Mouse (Mus musculus): ENCODE results near the gene Hist1h2bg. TPM values are rescaled to one million over a fixed set of nuclear protein-coding genes. Genes with fewer than 3 reads are reported as not detected.

Gene Hist1h2bg
- polyA plus RNA-seq, 1 experiment from 2014 or later: 6.0 TPM

- H3K4me3 ChIP-seq: no peak overlapping the region
- no peak overlapping the region for H3K4me2 ChIP-seq
- no peaks in the 10 kb centered on the region for H3K36me3 ChIP-seq
- 0 out of 2 replicates have a peak, but pooled peaks cover 4% of the 10 kb centered on the region for H3K4me1 ChIP-seq
- no peaks in the 10 kb centered on the region for H3K9me3 ChIP-seq
- no peak overlapping the region for H3K9ac ChIP-seq
- WGBS: 65% methylated on average over 5 of the region's 5 CpGs
- no peaks in the 10 kb centered on the region for H3K27me3 ChIP-seq
- no peak for ATAC-seq (ENCODE audit: insufficient number of reproducible peaks, low FRiP score, low TSS enrichment, low read depth)
- H3K27ac ChIP-seq: no peak overlapping the region
Measured at GRCm38 (mm10) chr13:23593051-23593770, 22.0 kb downstream of the Hist1h2bg start.

DNA sequence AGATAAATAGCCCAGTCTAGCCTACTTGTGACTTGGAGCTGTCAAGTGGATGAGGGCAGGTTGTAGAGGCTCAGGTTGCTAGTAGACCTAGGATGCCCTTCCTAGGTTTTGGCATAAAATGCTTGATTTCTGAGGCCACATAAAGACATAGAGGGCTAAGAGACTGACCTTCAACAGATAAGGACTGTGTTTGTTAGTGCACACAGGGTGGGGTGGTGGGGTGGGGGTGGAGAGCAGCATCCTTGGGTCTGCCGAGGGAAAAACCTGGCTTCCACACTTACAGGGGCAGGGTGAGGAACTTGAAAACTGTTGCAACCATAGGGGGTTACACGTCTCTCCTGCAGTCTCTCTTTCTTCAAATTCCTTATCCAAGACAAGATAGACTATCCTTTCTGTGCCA lies 24.0 kb downstream of the Hist1h2bg start:
- 81% methylated on average over 2 of the region's 2 CpGs for WGBS
- 0 out of 2 replicates have a peak, but pooled peaks cover 4% of the 10 kb centered on the region for H3K4me1 ChIP-seq
- H3K27me3 ChIP-seq: no peaks in the 10 kb centered on the region
- no peaks in the 10 kb centered on the region for H3K36me3 ChIP-seq
- no peaks in the 10 kb centered on the region for H3K9me3 ChIP-seq
- H3K4me2 ChIP-seq: no peak overlapping the region
- H3K27ac ChIP-seq: no peak overlapping the region
- no peak for ATAC-seq (ENCODE audit: insufficient number of reproducible peaks, low FRiP score, low TSS enrichment, low read depth)
- H3K4me3 ChIP-seq: no peak overlapping the region
- H3K9ac ChIP-seq: no peak overlapping the region

DNA sequence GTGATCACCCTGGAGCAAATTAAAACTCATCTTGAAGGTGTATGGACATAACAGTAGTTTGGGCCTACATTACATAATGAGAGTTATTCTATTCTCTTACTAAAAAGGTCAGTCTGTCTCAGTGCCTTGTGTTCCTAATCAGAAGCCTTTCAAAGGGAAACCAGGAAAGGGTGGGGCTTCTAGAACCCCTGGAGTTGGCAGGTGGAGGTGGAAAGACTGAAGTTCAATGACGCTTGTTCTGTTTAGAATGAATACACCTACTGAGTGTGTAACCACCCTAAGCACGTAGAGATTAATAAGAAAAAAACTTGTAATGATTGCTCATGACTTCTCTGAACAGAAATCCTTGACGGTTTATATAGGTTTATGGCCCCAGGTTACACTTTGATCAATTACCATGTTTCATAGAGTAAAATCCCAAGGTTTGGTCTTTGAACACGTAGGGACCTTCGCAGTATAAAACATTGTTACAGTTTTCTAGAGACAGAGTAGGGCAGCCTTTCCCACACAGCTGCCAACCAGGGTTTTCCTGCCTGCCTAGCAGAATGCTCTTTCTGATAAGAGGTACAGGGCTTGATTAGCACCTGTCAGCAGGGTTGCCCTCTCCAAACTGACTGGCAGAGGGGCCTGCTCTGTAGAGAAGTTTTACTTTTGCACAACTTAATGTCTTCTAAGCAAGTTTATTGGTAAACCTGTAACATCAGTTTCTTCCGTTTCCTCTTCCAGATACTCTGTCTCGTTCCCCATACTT lies 24.6 kb downstream of the Hist1h2bg start:
- Histone ChIP-seq H3K36me3 (no peaks in the 10 kb centered on the region), H3K27ac (no peak overlapping the region), H3K4me1 (0 out of 2 replicates have a peak, but pooled peaks cover 4% of the 10 kb centered on the region), H3K9me3 (no peaks in the 10 kb centered on the region), H3K27me3 (no peaks in the 10 kb centered on the region), H3K4me2 (no peak overlapping the region), H3K4me3 (no peak overlapping the region), H3K9ac (no peak overlapping the region)
- 63% methylated on average over 7 of the region's 7 CpGs for WGBS
- ATAC-seq (ENCODE audit: insufficient number of reproducible peaks, low FRiP score, low TSS enrichment, low read depth): no peak

DNA sequence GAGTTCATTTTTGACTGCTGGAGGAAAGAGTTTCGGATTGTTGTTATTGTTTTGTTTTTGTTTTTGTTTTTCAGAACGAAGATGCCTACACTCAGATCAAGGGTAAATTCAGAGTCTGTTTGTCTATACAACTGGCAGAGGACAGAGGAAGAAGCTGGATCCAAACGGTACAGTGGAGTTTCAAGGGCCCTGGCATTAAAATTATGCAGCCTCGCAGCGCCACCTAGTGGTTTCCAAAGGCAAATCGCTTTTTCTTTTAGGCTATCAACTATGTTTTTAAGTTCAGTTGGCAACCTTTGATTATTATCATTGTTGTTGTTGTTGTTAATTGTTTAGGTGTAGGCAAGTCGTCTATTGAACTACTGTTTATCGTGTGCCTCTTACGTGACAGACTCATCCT lies 26.8 kb downstream of the Hist1h2bg start:
- H3K27ac ChIP-seq: no peak overlapping the region
- no peaks in the 10 kb centered on the region for H3K36me3 ChIP-seq
- no peaks in the 10 kb centered on the region for H3K9me3 ChIP-seq
- H3K4me3 ChIP-seq: no peak overlapping the region
- ATAC-seq (ENCODE audit: insufficient number of reproducible peaks, low FRiP score, low TSS enrichment, low read depth): no peak
- WGBS: 7% methylated on average over 9 of the region's 9 CpGs
- no peak overlapping the region for H3K9ac ChIP-seq
- H3K4me2 ChIP-seq: no peak overlapping the region
- 0 out of 2 replicates have a peak, but pooled peaks cover 3% of the 10 kb centered on the region for H3K4me1 ChIP-seq
- H3K27me3 ChIP-seq: no peaks in the 10 kb centered on the region

DNA sequence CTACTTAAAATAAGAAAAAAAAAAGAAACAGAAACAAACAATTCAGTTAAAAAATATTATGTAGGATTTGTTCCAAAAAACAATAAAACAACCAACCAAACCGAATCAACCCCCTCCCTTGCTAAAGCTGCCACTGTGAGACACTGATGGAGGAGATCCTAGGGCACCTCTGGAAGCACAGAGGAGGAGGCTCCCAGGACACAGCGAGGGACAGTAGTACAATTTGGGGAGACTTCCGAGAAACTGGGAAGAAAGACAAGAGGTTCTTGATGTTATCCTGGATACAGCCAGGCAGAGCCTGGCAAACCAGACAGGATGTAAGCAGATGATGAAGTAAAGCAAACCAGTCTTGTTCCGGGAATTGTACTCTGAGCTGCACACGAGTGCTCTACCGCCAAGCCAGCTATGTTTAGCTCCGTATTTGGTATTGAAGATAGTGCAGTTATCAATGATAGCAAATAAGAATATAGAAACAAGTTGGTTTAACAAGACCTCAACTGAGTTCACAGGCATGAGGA lies 32.0 kb downstream of the Hist1h2bg start:
- H3K27ac ChIP-seq: no peak overlapping the region
- H3K9me3 ChIP-seq: no peaks in the 10 kb centered on the region
- no peaks in the 10 kb centered on the region for H3K4me1 ChIP-seq
- no peak overlapping the region for H3K4me2 ChIP-seq
- no peaks in the 10 kb centered on the region for H3K27me3 ChIP-seq
- no peak overlapping the region for H3K4me3 ChIP-seq
- WGBS: 80% methylated on average over 7 of the region's 7 CpGs
- ATAC-seq (ENCODE audit: insufficient number of reproducible peaks, low FRiP score, low TSS enrichment, low read depth): no peak
- no peaks in the 10 kb centered on the region for H3K36me3 ChIP-seq
- no peak overlapping the region for H3K9ac ChIP-seq

DNA sequence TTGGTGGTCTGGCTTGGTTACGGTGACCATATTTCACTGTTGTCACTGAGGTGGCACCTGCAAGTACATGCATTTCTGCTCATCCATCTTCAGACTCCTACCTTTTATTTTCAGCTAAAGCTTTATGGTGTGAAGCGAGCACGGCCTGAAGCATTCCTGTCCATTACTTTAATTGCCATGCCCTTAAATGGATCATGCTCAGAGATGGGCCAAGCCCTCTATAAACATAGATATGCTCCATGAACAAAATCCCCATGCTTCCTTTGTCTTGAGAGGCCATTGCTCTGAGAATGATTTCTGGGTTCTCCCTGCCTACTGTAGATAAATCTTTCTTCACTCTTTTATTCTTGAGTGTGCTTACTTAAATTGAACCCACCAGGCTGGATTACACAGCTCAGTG lies 33.3 kb downstream of the Hist1h2bg start:
- Histone ChIP-seq H3K27ac (no peak overlapping the region), H3K9me3 (no peaks in the 10 kb centered on the region), H3K4me1 (no peaks in the 10 kb centered on the region), H3K27me3 (no peaks in the 10 kb centered on the region), H3K4me2 (no peak overlapping the region), H3K36me3 (no peaks in the 10 kb centered on the region), H3K4me3 (no peak overlapping the region), H3K9ac (no peak overlapping the region)
- no peak for ATAC-seq (ENCODE audit: insufficient number of reproducible peaks, low FRiP score, low TSS enrichment, low read depth)
- WGBS: 75% methylated on average over 3 of the region's 3 CpGs

DNA sequence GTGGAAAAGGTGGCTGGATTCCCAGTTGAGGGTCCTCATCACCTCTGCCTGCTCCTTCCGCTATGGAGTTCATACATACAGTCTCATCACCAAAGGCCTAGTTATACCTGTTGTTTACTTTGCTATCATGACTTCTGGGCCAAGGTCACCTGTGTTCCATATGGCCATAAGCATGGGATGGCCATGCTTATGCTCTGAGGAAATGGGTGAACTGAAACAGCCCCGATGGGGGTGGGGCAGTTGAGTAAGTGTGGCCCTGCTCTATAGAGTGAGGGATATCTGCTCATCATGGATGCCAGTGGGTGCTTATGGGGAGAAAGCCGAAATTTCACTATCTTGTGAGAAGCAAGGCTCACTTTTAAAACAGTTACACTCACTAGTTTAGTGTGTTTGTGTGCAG lies 33.9 kb downstream of the Hist1h2bg start:
- no peaks in the 10 kb centered on the region for H3K27me3 ChIP-seq
- no peak for ATAC-seq (ENCODE audit: insufficient number of reproducible peaks, low FRiP score, low TSS enrichment, low read depth)
- 85% methylated on average over 3 of the region's 3 CpGs for WGBS
- H3K27ac ChIP-seq: no peak overlapping the region
- H3K4me3 ChIP-seq: no peak overlapping the region
- H3K9me3 ChIP-seq: no peaks in the 10 kb centered on the region
- H3K36me3 ChIP-seq: no peaks in the 10 kb centered on the region
- no peak overlapping the region for H3K4me2 ChIP-seq
- no peak overlapping the region for H3K9ac ChIP-seq
- H3K4me1 ChIP-seq: no peaks in the 10 kb centered on the region

DNA sequence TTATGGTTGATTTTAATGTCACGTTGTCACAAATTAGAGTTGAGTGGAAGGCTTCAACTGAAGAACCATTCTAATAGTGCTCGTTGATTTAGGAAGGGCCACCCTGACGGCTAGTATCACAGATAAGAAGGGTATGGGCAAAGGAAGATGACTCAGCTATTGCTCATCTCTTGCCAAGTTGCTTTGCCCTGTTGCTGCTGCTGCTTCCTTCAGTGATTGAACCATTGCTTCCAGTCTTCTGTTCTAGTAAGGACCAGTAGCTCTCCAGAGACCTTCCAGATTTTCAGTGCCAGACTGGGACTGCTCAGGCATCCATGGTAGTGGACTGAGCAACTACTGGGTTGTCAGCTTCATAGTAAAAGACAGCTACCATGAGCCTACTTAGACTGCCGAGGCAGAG lies 38.0 kb downstream of the Hist1h2bg start:
- H3K27me3 ChIP-seq: no peaks in the 10 kb centered on the region
- no peaks in the 10 kb centered on the region for H3K9me3 ChIP-seq
- ATAC-seq (ENCODE audit: insufficient number of reproducible peaks, low FRiP score, low TSS enrichment, low read depth): no peak
- no peak overlapping the region for H3K9ac ChIP-seq
- no peak overlapping the region for H3K4me2 ChIP-seq
- no peaks in the 10 kb centered on the region for H3K36me3 ChIP-seq
- WGBS: 87% methylated on average over 4 of the region's 4 CpGs
- no peak overlapping the region for H3K4me3 ChIP-seq
- no peak overlapping the region for H3K27ac ChIP-seq
- H3K4me1 ChIP-seq: no peaks in the 10 kb centered on the region

GRCm38 (mm10) chr13:23609844-23610243 lies 38.6 kb downstream of the Hist1h2bg start:
- H3K4me2 ChIP-seq: no peak overlapping the region
- H3K27me3 ChIP-seq: no peaks in the 10 kb centered on the region
- no peak overlapping the region for H3K27ac ChIP-seq
- H3K36me3 ChIP-seq: no peaks in the 10 kb centered on the region
- no peak for ATAC-seq (ENCODE audit: insufficient number of reproducible peaks, low FRiP score, low TSS enrichment, low read depth)
- H3K9me3 ChIP-seq: no peaks in the 10 kb centered on the region
- H3K4me1 ChIP-seq: no peaks in the 10 kb centered on the region
- no peak overlapping the region for H3K9ac ChIP-seq
- no peak overlapping the region for H3K4me3 ChIP-seq

DNA sequence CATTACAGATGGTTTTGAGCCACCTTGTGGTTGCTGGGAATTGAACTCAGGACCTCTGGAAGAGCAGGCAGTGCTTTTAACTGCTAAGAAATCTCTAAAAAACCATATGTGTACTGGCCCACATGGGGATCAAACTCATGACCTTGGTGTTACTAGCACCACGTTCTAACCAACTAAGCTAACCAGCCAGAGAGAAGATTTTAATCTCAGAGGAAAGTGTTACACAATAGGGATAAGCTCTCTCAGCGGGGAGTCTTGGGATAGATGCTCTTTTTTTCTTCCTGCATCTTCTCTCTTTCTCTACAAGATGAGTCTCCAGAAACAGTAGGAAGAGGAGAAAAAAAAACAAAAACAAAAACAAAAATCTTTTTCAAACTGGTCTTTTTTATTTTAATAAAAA lies 39.2 kb downstream of the Hist1h2bg start:
- Histone ChIP-seq H3K4me3 (no peak overlapping the region), H3K9me3 (no peaks in the 10 kb centered on the region), H3K27me3 (no peaks in the 10 kb centered on the region), H3K9ac (no peak overlapping the region), H3K4me1 (no peaks in the 10 kb centered on the region), H3K4me2 (no peak overlapping the region), H3K27ac (no peak overlapping the region), H3K36me3 (no peaks in the 10 kb centered on the region)
- no peak for ATAC-seq (ENCODE audit: insufficient number of reproducible peaks, low FRiP score, low TSS enrichment, low read depth)
- 79% methylated on average over 2 of the region's 2 CpGs for WGBS

- 91% methylated on average over 3 of the region's 3 CpGs for WGBS
- H3K4me3 ChIP-seq: no peak overlapping the region
- no peak overlapping the region for H3K4me2 ChIP-seq
- no peaks in the 10 kb centered on the region for H3K36me3 ChIP-seq
- ATAC-seq (ENCODE audit: insufficient number of reproducible peaks, low FRiP score, low TSS enrichment, low read depth): no peak
- H3K4me1 ChIP-seq: no peaks in the 10 kb centered on the region
- no peak overlapping the region for H3K27ac ChIP-seq
- H3K9me3 ChIP-seq: no peaks in the 10 kb centered on the region
- H3K9ac ChIP-seq: no peak overlapping the region
- no peaks in the 10 kb centered on the region for H3K27me3 ChIP-seq
Measured at GRCm38 (mm10) chr13:23611638-23612037, 40.4 kb downstream of the Hist1h2bg start.

GRCm38 (mm10) chr13:23620056-23620732 lies 49.0 kb downstream of the Hist1h2bg start:
- Histone ChIP-seq H3K9me3 (no peaks in the 10 kb centered on the region), H3K4me2 (peak overlapping the region; percentile 86), H3K4me1 (peaks cover 6% of the 10 kb centered on the region; the same call in 1 of the 2 replicates), H3K27me3 (no peaks in the 10 kb centered on the region), H3K36me3 (no peaks in the 10 kb centered on the region), H3K27ac (peak overlapping the region; percentile 98), H3K9ac (peak overlapping the region; percentile 44), H3K4me3 (peak overlapping the region; percentile 59)
- 47% methylated on average over 12 of the region's 12 CpGs for WGBS
- no peak for ATAC-seq (ENCODE audit: insufficient number of reproducible peaks, low FRiP score, low TSS enrichment, low read depth)
